Mouse (Mus musculus) neural tube, embryonic 14.5 days (tissue): ENCODE results near the gene AL732309.1. TPM values are rescaled to one million over a fixed set of nuclear protein-coding genes. Genes with fewer than 3 reads are reported as not detected.

Experiments used
- ATAC-seq: fragments of 200-750 bp; cut with Nextera tagmentation; 2 replicates; pipeline ENCODE4 v1.8.0; 2017; ENCODE audit warnings: low read depth, mild to moderate bottlenecking, moderate TSS enrichment, moderate library complexity
- H3K27ac ChIP-seq: fragments of 300-500 bp; sonication (generic); 2 replicates; pipeline ENCODE4 v1.5.1; 2014; ENCODE audit warnings: low read depth, mild to moderate bottlenecking, control low read depth, low read length, moderate library complexity, mixed read lengths
- H3K27me3 ChIP-seq: fragments of 300-500 bp; sonication (generic); 2 replicates; pipeline ENCODE4 v1.6.1; 2014; ENCODE audit warnings: low read length; ENCODE audit not compliant: control insufficient read depth, insufficient read depth
- H3K36me3 ChIP-seq: fragments of 300-500 bp; sonication (generic); 2 replicates; pipeline ENCODE4 v1.6.1; 2014; ENCODE audit warnings: low read length, mixed read lengths; ENCODE audit not compliant: control insufficient read depth, insufficient read depth
- H3K4me1 ChIP-seq: fragments of 300-500 bp; sonication (generic); 2 replicates; pipeline ENCODE4 v1.6.1; 2014; ENCODE audit warnings: low read length; ENCODE audit not compliant: control insufficient read depth, insufficient read depth
- H3K4me2 ChIP-seq: fragments of 300-500 bp; sonication (generic); 2 replicates; pipeline ENCODE4 v1.6.1; 2014; ENCODE audit warnings: mild to moderate bottlenecking, low read depth, low read length, control low read depth
- H3K4me3 ChIP-seq: fragments of 300-500 bp; sonication (generic); 2 replicates; pipeline ENCODE4 v1.5.1; 2014; ENCODE audit warnings: low read depth, low read length, control low read depth, mixed read lengths
- H3K9ac ChIP-seq: fragments of 300-500 bp; sonication (generic); replicated peaks from 2 replicates; pipeline ENCODE4 v1.6.1; 2014; ENCODE audit warnings: low read depth, mild to moderate bottlenecking, control low read depth, low read length, mixed read lengths
- H3K9me3 ChIP-seq: fragments of 300-500 bp; sonication (generic); 2 replicates; pipeline ENCODE4 v1.6.1; 2016; ENCODE audit warnings: low read length; ENCODE audit not compliant: control insufficient read depth
- WGBS: fragments of 180-500 bp; shearing (Covaris S2); extraction: QIAGEN DNeasy Blood & Tissue Kit; methylation state at CpG from one replicate; pipeline ENCODE4 v1.1.7; 2014; 5-methylcytosine and 5-hydroxymethylcytosine counted together
- polyA plus RNA-seq: library from polyadenylated mRNA; unstranded; fragments of >200 nt; fragmentation: Nextera tagmentation; extraction: Ambion mirVana; gene quantifications from 2 replicates; pipeline ENCODE4 v1.2.1, GENCODE M21; 2014

AL732309.1 gene
- polyA plus RNA-seq, 1 experiment from 2014 or later: 7.1 TPM

DNA sequence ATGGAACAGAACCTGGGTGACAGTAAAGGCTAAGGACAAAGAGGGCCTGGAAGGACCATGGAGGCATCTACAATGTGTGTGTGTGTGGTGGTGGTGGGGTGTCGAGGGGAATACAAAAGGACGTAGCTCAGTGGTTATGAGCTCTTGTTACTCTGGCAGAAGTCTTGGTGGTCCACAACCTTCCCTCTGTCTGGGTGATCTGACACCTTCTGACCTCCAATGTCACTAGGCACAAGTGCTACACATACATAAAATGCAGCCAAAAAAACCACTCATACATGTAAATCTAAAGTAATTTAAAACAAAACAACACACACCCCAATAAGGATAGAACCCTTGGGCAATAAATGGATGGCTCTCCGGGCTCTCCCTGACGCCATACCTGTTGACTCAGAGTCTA, 19.3 kb downstream of the AL732309.1 start:
- ATAC-seq: no peak
- Histone ChIP-seq H3K9me3 (no peaks in the 10 kb centered on the region), H3K27ac (no peak overlapping the region), H3K4me3 (no peak overlapping the region), H3K4me2 (no peak overlapping the region), H3K9ac (no peak overlapping the region), H3K27me3 (no peaks in the 10 kb centered on the region), H3K36me3 (no peaks in the 10 kb centered on the region), H3K4me1 (peaks cover 7% of the 10 kb centered on the region; the same call in 1 of the 2 replicates)
- WGBS: 87% methylated on average over 4 of the region's 4 CpGs

DNA sequence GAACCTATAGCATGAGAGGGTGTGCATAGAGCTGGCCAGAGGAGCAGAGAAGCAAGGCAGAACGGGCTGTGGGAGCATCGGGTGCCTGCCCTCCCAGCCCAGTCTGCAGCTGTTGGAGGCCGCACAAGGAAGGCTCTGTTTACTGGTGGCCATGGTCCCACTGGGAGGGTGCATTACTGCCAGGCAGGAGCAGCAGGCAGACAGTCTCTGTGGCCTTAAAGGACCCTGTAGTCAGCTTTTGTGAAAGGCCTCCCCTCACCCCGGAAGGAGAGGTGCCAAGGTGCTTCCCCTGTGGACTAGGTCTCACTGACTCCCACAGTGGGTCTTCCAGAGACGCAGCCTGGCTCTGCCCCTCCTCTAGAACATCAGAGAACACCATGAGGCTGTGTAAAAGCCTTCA, 19.8 kb downstream of the AL732309.1 start:
- no peak overlapping the region for H3K9ac ChIP-seq
- 83% methylated on average over 5 of the region's 5 CpGs for WGBS
- no peak overlapping the region for H3K27ac ChIP-seq
- no peaks in the 10 kb centered on the region for H3K27me3 ChIP-seq
- H3K4me1 ChIP-seq: peaks cover 7% of the 10 kb centered on the region; the same call in 1 of the 2 replicates
- no peaks in the 10 kb centered on the region for H3K9me3 ChIP-seq
- H3K4me2 ChIP-seq: no peak overlapping the region
- ATAC-seq: no peak
- no peak overlapping the region for H3K4me3 ChIP-seq
- no peaks in the 10 kb centered on the region for H3K36me3 ChIP-seq

DNA sequence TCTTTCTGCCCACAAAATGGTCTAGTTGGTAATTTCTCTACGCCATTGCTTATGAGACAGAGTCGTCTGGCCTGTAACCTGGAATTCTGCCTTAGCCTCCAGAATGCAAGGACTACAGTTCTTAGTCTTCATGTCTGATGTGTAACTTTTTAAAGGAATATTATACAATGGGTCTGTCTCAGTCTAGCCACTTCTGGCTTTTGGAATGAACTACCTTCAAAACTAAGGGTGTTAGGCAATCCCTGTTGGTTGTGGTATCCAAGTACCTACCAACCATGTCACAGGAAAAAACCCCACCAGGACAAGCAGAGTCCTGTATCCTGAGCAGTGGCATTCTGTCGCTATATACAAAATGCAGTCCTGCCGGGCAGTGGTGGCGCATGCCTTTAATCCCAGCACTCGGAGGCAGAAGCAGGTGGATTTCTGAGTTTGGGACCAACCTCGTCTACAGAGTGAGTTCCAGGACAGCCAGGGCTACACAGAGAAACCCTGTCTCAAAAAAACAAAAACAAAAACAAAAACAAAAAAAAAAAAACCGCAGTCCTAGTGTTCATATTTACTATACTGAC, 20.8 kb downstream of the AL732309.1 start:
- 78% methylated on average over 8 of the region's 8 CpGs for WGBS
- no peak overlapping the region for H3K9ac ChIP-seq

GRCm38 (mm10) chr2:25224766-25225752, 21.6 kb downstream of the AL732309.1 start:
- peak; percentile 97 for ATAC-seq

More for the DNA sequence above, 20.8 kb downstream of the AL732309.1 start:
- peak overlapping the region; percentile 81; the same call in 1 of the 2 replicates for H3K4me3 ChIP-seq
- no peaks in the 10 kb centered on the region for H3K27me3 ChIP-seq
- no peaks in the 10 kb centered on the region for H3K9me3 ChIP-seq
- H3K36me3 ChIP-seq: no peaks in the 10 kb centered on the region
- no peak for ATAC-seq
- H3K4me1 ChIP-seq: peaks cover 7% of the 10 kb centered on the region; the same call in 1 of the 2 replicates
- H3K27ac ChIP-seq: peak overlapping the region; percentile 91
- H3K4me2 ChIP-seq: peak overlapping the region; percentile 51

DNA sequence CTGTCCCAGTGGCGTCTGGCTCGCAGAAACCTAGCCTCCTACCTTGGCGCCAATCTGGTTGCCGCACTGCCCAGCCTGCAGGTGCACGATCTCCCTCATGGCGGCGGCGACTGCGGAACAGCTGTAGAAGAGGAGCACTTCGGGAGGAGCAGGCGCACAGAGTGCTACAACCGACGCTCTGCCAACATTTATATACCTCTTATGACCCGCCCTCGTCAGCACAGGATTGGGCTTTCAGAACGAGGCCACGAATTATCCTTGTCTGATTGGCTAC, 22.2 kb downstream of the AL732309.1 start, which contains the start of gene Tubb4b:
Gene Tubb4b (minus strand): TSS at position 211 of the 274 bp plus-strand sequence.
- no peak for ATAC-seq
- Histone ChIP-seq H3K4me1 (peaks cover 7% of the 10 kb centered on the region; the same call in 1 of the 2 replicates), H3K27ac (peak within 1 kb of the TSS; percentile 91), H3K9me3 (no peaks in the 10 kb centered on the region), H3K9ac (peak within 1 kb of the TSS; percentile 75), H3K36me3 (no peaks in the 10 kb centered on the region), H3K4me3 (peak within 1 kb of the TSS; percentile 81), H3K27me3 (no peaks in the 10 kb centered on the region), H3K4me2 (peak within 1 kb of the TSS; percentile 94)
- under 1% methylated on average over 17 of the region's 17 CpGs for WGBS

More at GRCm38 (mm10) chr2:25224766-25225752, 21.6 kb downstream of the AL732309.1 start:
- no peaks in the 10 kb centered on the region for H3K27me3 ChIP-seq
- 2% methylated on average over 41 of the region's 41 CpGs for WGBS
- H3K4me3 ChIP-seq: peak overlapping the region; percentile 81
- H3K4me1 ChIP-seq: peaks cover 7% of the 10 kb centered on the region; the same call in 1 of the 2 replicates
- no peaks in the 10 kb centered on the region for H3K9me3 ChIP-seq
- peak overlapping the region; percentile 51 for H3K9ac ChIP-seq
- H3K4me2 ChIP-seq: peak overlapping the region; percentile 51
- H3K27ac ChIP-seq: peak overlapping the region; percentile 91
- H3K36me3 ChIP-seq: no peaks in the 10 kb centered on the region

DNA sequence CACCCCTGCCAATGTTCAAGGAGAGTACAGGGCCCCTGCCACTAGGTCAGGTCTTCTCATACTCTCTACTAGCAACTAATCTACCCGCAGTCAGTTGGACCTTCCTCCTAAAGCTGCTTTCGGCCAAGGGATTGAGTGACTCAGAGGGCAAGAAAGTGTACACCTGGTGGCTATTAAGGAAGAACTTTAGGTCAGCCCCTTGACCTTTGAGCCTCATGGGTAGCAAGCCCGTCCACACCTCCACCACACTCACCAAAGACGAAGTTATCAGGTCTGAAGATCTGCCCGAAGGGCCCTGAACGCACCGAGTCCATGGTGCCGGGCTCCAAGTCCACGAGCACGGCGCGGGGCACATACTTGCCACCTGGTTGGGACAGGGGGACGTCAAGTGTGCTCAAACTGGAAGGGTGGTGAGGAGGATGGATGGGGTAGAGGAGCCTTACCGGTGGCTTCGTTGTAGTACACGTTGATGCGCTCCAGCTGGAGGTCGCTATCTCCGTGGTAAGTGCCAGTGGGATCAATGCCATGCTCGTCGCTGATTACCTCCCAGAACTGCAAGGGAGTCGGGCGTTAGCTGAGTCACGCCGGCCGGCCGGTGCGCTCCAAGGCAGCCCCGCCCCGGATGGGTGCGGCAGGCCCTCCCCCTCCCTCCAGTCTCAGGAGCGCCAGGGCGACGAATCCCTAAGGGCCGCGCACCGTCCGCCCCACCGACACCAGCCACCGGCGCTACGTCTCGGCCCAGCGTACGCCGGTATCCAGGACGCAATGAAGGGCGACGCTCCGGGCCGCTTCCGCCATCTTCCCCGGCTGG, 22.8 kb downstream of the AL732309.1 start:
- Histone ChIP-seq H3K4me1 (peaks cover 7% of the 10 kb centered on the region; the same call in 1 of the 2 replicates), H3K27ac (peak overlapping the region; percentile 86), H3K4me3 (peak overlapping the region; percentile 81), H3K9me3 (no peaks in the 10 kb centered on the region), H3K4me2 (peak overlapping the region; percentile 94), H3K9ac (peak overlapping the region; percentile 75), H3K27me3 (no peaks in the 10 kb centered on the region), H3K36me3 (no peaks in the 10 kb centered on the region)
- 3% methylated on average over 53 of the region's 53 CpGs for WGBS
- peak; percentile 42 for ATAC-seq

- H3K36me3 ChIP-seq: no peaks in the 10 kb centered on the region
- no peak overlapping the region for H3K4me2 ChIP-seq
- no peak overlapping the region for H3K4me3 ChIP-seq
- no peaks in the 10 kb centered on the region for H3K27me3 ChIP-seq
- H3K9ac ChIP-seq: no peak overlapping the region
- H3K27ac ChIP-seq: no peak overlapping the region
- WGBS: 75% methylated on average over 5 of the region's 5 CpGs
- H3K9me3 ChIP-seq: no peaks in the 10 kb centered on the region
- peaks cover 7% of the 10 kb centered on the region; the same call in 1 of the 2 replicates for H3K4me1 ChIP-seq
- ATAC-seq: no peak
Measured at GRCm38 (mm10) chr2:25221331-25221772, 25.3 kb downstream of the AL732309.1 start.

- Histone ChIP-seq H3K27ac (no peak within 1 kb of the TSS), H3K9ac (no peak within 1 kb of the TSS), H3K27me3 (no peaks in the 10 kb centered on the region), H3K4me1 (peaks cover 3% of the 10 kb centered on the region; the same call in 1 of the 2 replicates), H3K4me3 (no peak within 1 kb of the TSS), H3K36me3 (no peaks in the 10 kb centered on the region), H3K9me3 (no peaks in the 10 kb centered on the region), H3K4me2 (no peak within 1 kb of the TSS)
- ATAC-seq: no peak
Measured at GRCm38 (mm10) chr2:25218445-25218844, 28.2 kb downstream of the AL732309.1 start, which contains the start of gene Fam166a. Gene Fam166a (plus strand): TSS chr2:25218745.
